Mouse (Mus musculus) ES-Bruce4 (cell line): ENCODE results near the gene Kansl2.

Experiments
- CTCF ChIP-seq: IDR thresholded peaks from one replicate; pipeline ENCODE4 v1.8.1; 2011; ENCODE audit warnings: low read depth, low read length
- EP300 ChIP-seq: IDR thresholded peaks from 2 replicates; pipeline ENCODE4 v1.6.1; 2011; ENCODE audit warnings: low read depth, low read length; ENCODE audit not compliant: insufficient read depth
- POLR2A ChIP-seq: IDR thresholded peaks from one replicate; pipeline ENCODE4 v1.8.1; 2011; ENCODE audit warnings: low read length; ENCODE audit not compliant: insufficient read depth

DNA sequence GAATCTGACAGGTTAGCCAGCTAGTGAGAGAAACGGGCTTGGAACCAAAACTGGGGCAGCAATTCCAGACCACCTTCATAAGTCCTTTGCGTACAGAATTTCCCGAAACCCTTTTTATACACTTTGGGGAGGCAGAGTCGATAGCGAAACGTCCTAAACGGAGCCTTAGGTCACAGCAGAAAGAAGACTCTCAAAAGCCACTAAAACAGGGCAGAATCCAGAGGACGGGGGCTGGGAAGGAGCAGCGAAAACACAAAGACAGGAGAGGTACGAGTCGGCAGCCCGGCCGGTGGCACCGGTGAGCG is 32.9 kb upstream of the Kansl2 start:
- TF ChIP-seq CTCF (no peak), EP300 (no peak), POLR2A (no peak)
